Mouse (Mus musculus): Measurements from ENCODE around the gene Il23r. TPM values are rescaled to one million over a fixed set of nuclear protein-coding genes. Genes with fewer than 3 reads are reported as not detected.
"Not testable (repeated sequence)": the region's sequence is repeated elsewhere in the genome, so short reads cannot be mapped to it uniquely, and the experiment has no call there.

Gene Il23r
- total and polyA plus RNA-seq, 3 experiments = not detected

- TF ChIP-seq NELFE (IDR thresholded peaks at IDR 0.05; ENCODE audit: low read depth, low read length) = no peak
- TF ChIP-seq MXI1 (IDR thresholded peaks at IDR 0.05; ENCODE audit: low read depth, low read length) = no peak
- no peak for TF ChIP-seq ELF1 (IDR thresholded peaks at IDR 0.05; ENCODE audit: low read depth, low read length)
- TF ChIP-seq MEF2A (IDR thresholded peaks at IDR 0.05; ENCODE audit: borderline replicate concordance, low read depth, low read length) = no peak
- no peak for TF ChIP-seq RAD21 (IDR thresholded peaks at IDR 0.05; ENCODE audit: low read depth, low read length)
- no peak for TF ChIP-seq ZKSCAN1 (IDR thresholded peaks at IDR 0.05; ENCODE audit: borderline replicate concordance, low read depth, low read length)
- TF ChIP-seq UBTF (IDR thresholded peaks at IDR 0.05; ENCODE audit: low read depth, low read length) = no peak
- TF ChIP-seq HCFC1 (IDR thresholded peaks at IDR 0.05; ENCODE audit: low read depth, low read length) = no peak
- no peak for TF ChIP-seq CHD2 (IDR thresholded peaks at IDR 0.05; ENCODE audit: low read length)
- no peak for TF ChIP-seq ZMIZ1 (IDR thresholded peaks at IDR 0.05; ENCODE audit: low read depth, low read length)
- Histone ChIP-seq H3K4me3 (replicated peaks in 1 of 3; ENCODE audit: low read depth in 2 of 3, low read length in 2 of 3, poor library complexity in 1 of 3) (no peak overlapping the region), H3K36me3 (replicated peaks in 1 of 2; ENCODE audit: control insufficient read depth in 1 of 2, insufficient read depth in 1 of 2, low read length in 1 of 2) (no peaks in the 10 kb centered on the region), H3K27ac (ENCODE audit: insufficient read depth, low read depth) (no peak overlapping the region), H3K4me2 (ENCODE audit: insufficient read depth, low read depth, poor library complexity, severe bottlenecking) (no peak overlapping the region), H3K9me3 (replicated peaks; ENCODE audit: low read length) (no peaks in the 10 kb centered on the region), H3K9ac (ENCODE audit: insufficient read depth, low read depth) (no peak overlapping the region), H3K4me1 (ENCODE audit: control insufficient read depth in 1 of 2, insufficient read depth in 2 of 2) (peaks cover 0 to 7% of the 10 kb centered on the region in 2 experiments; a peak in 2 of 4 replicates), H3K27me3 (replicated peaks) (no peaks in the 10 kb centered on the region), H3K79me2 (replicated peaks; ENCODE audit: control insufficient read depth, extremely low read depth, insufficient read depth, poor library complexity, severe bottlenecking) (no peaks in the 10 kb centered on the region)
- DNase-seq (ENCODE audit: extremely low read depth) = no peak
- dilution Hi-C loops (cut with MboI; ENCODE audit: extremely low pct_ligation_motif_present, extremely low pct_unique_long_range_greater_than_20kb, low sequenced_read_pairs) (no loop called here), in situ Hi-C loops (cut with MboI; ENCODE audit: low pct_ligation_motif_present, low pct_unique_long_range_greater_than_20kb, low sequenced_read_pairs) (no loop called here)
These were observed 34.7 kb upstream of the Il23r start for GRCm38 (mm10) chr6:67526356-67526755.

GRCm38 (mm10) chr6:67510752-67511151 is 19.1 kb upstream of the Il23r start:
- in situ Hi-C loops (cut with MboI; ENCODE audit: low pct_ligation_motif_present, low pct_unique_long_range_greater_than_20kb, low sequenced_read_pairs) (no loop called here), dilution Hi-C loops (cut with MboI; ENCODE audit: extremely low pct_ligation_motif_present, extremely low pct_unique_long_range_greater_than_20kb, low sequenced_read_pairs) (no loop called here)

GRCm38 (mm10) chr6:67501938-67502337 is 10.3 kb upstream of the Il23r start:
- H3K27me3 ChIP-seq (replicated peaks); H3K4me2 ChIP-seq (ENCODE audit: insufficient read depth, low read depth, poor library complexity, severe bottlenecking); H3K4me3 ChIP-seq (replicated peaks in 1 of 3; ENCODE audit: low read depth in 2 of 3, low read length in 2 of 3, poor library complexity in 1 of 3); dilution Hi-C loops (cut with MboI; ENCODE audit: extremely low pct_ligation_motif_present, extremely low pct_unique_long_range_greater_than_20kb, low sequenced_read_pairs); H3K9me3 ChIP-seq (replicated peaks; ENCODE audit: low read length); H3K9ac ChIP-seq (ENCODE audit: insufficient read depth, low read depth); in situ Hi-C loops (cut with MboI; ENCODE audit: low pct_ligation_motif_present, low pct_unique_long_range_greater_than_20kb, low sequenced_read_pairs); H3K36me3 ChIP-seq (replicated peaks in 1 of 2; ENCODE audit: control insufficient read depth in 1 of 2, insufficient read depth in 1 of 2, low read length in 1 of 2); H3K79me2 ChIP-seq (replicated peaks; ENCODE audit: control insufficient read depth, extremely low read depth, insufficient read depth, poor library complexity, severe bottlenecking); H3K4me1 ChIP-seq (ENCODE audit: control insufficient read depth in 1 of 2, insufficient read depth in 2 of 2); H3K27ac ChIP-seq (ENCODE audit: insufficient read depth, low read depth); DNase-seq (ENCODE audit: extremely low read depth): not testable (repeated sequence)

More at GRCm38 (mm10) chr6:67510752-67511151, 19.1 kb upstream of the Il23r start:
- Histone ChIP-seq H3K79me2 (replicated peaks; ENCODE audit: control insufficient read depth, extremely low read depth, insufficient read depth, poor library complexity, severe bottlenecking) (no peaks in the 10 kb centered on the region), H3K27me3 (replicated peaks) (no peaks in the 10 kb centered on the region), H3K4me1 (ENCODE audit: control insufficient read depth in 1 of 2, insufficient read depth in 2 of 2) (no peaks in the 10 kb centered on the region), H3K9ac (ENCODE audit: insufficient read depth, low read depth) (no peak overlapping the region), H3K4me2 (ENCODE audit: insufficient read depth, low read depth, poor library complexity, severe bottlenecking) (no peak overlapping the region), H3K4me3 (replicated peaks in 1 of 3; ENCODE audit: low read depth in 2 of 3, low read length in 2 of 3, poor library complexity in 1 of 3) (no peak overlapping the region), H3K36me3 (replicated peaks in 1 of 2; ENCODE audit: control insufficient read depth in 1 of 2, insufficient read depth in 1 of 2, low read length in 1 of 2) (no peaks in the 10 kb centered on the region), H3K9me3 (replicated peaks; ENCODE audit: low read length) (no peaks in the 10 kb centered on the region), H3K27ac (ENCODE audit: insufficient read depth, low read depth) (no peak overlapping the region)
- no peak for TF ChIP-seq NELFE (IDR thresholded peaks at IDR 0.05; ENCODE audit: low read depth, low read length)
- no peak for TF ChIP-seq GABPA (IDR thresholded peaks at IDR 0.05; ENCODE audit: insufficient replicate concordance, low read depth, low read length)
- no peak for TF ChIP-seq JUND (conservative IDR thresholded peaks at IDR 0.05; ENCODE audit: low read depth, low read length)
- peak; percentile 61 to 79 for TF ChIP-seq CTCF (conservative IDR thresholded peaks at IDR 0.05 in 1 of 2, IDR thresholded peaks at IDR 0.05 in 1 of 2; ENCODE audit: low read depth in 2 of 2, low read length in 2 of 2)
- TF ChIP-seq NRF1 (IDR thresholded peaks at IDR 0.05; ENCODE audit: low read depth, low read length) = no peak
- TF ChIP-seq ZKSCAN1 (IDR thresholded peaks at IDR 0.05; ENCODE audit: borderline replicate concordance, low read depth, low read length) = no peak
- no peak for TF ChIP-seq PAX5 (IDR thresholded peaks at IDR 0.05; ENCODE audit: low read length)
- TF ChIP-seq SMC3 (IDR thresholded peaks at IDR 0.05; ENCODE audit: low read depth, low read length) = peak; percentile 78
- TF ChIP-seq MAFK (IDR thresholded peaks at IDR 0.05; ENCODE audit: insufficient replicate concordance, low read length) = no peak
- TF ChIP-seq RAD21 (IDR thresholded peaks at IDR 0.05; ENCODE audit: low read depth, low read length) = peak; percentile 80
- peak; percentile 44 for DNase-seq (ENCODE audit: extremely low read depth)

Data from CH12.LX (cell line).